Mouse (Mus musculus) kidney, adult 10 weeks (tissue): ENCODE data around the gene Ret. TPM values are rescaled to one million over a fixed set of nuclear protein-coding genes. Genes with fewer than 3 reads are reported as not detected.

Experiments
- polyA plus RNA-seq: library from polyadenylated mRNA; stranded (reverse); fragments of 350-450 nt; fragmentation: Illumina TruSeq; extraction: RNeasy Lipid Tissue Mini Kit (QIAGEN cat#74804); gene quantifications from one replicate; pipeline ENCODE4 v1.2.3, GENCODE M21; 2014; ENCODE audit warnings: low read depth, low replicate concordance

Gene Ret
- 0.16 TPM for polyA plus RNA-seq

GRCm38 (mm10) chr6:118197440-118197975, at the start of gene Ret:
Gene Ret, minus strand, starts transcription at chr6:118197718.

DNA sequence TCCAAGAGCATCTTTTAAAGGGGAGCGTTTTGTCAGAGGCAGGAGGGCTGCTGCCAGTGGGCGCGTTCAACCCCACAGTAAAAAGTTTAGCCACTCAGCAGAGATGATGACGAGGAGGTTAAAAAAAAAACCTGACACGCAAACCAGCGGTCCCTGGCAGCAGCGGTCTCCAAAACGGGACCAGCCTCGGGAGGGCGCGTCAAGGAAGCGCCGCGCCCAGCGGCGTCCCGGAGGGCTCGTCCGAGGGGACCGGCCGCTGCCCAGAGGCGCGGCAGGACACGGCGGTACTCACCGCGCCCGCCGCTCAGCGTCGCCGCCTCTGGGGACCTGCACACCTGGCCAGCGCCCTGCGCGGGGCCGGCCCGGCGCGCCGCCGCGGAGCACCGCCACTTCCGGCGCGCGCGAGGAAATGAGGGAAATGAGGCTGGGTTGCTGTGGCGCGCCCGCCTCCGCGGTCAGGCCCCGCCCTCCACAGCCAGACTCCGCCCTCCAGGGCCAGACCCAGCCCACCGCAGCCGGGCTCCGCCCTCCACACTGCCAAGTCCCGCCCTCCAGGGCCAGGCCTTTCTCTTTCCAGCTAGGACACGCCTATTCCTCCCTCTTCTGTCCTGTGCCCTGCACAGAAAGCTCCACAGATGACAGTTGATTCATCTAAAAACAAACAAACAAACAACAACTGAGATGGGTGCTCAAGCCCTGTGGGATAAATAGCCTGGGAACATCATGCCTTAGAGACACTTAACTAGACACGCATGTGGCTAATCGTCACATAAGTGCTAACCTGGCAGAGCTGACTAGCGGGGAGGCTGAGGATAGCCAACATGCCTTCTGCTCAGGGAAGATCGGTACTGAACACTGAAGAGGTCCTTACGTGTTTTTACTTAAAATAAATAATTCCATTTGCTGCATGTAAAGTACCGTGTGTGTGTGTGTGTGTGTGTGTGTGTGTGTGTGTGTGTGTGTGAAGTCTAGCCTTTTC, 58.5 kb downstream of the Ret start, which contains the start of gene Csgalnact2:
Gene Csgalnact2 (minus strand): TSS at position 410 of the 979 bp plus-strand sequence.

Other genes starting within 250 kb of the Ret start
- 0.44 TPM for gene Rasgef1a, start 186.3 kb downstream of the Ret start, polyA plus RNA-seq
- 54.6 TPM for gene Csgalnact2, start 58.6 kb downstream of the Ret start, polyA plus RNA-seq
- gene Bms1, start 221.8 kb upstream of the Ret start, polyA plus RNA-seq, result 20.4 TPM